Mouse (Mus musculus): ENCODE results near the gene Cntnap1.

Gene Cntnap1

DNA sequence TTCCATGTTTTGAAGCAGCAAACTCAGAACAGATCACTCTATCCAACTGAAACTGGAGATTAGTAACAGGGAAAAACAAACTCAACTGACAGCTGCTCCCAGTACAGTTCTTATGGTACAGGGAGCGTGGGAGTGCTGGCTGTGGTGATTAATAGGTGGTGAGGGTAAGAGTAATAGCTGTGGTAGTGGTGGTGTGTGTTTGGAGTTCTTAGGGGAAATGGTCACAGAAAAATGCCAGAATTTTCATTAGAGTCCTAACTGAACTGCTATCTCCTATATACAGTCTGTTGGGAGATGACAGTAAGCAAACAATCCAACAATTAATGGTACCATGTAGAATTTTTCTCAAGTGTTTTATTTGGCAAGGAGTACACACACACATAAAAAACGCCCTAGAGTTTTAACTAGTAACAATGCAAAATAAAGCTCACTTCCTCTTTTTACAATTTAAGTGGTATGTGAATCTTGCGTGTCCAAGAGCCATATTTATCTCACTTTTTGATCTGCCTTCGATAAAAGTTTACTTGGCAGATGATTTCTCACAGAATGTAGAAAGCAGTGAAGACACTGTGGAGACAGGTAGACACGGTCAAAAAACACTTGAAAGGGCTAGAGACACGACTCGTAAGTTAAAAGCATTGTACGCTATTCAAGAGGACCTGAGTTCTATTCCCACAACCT lies 51.1 kb downstream of the Cntnap1 start:
- DNase-seq (ENCODE audit: low spot score), result no peak

- DNase-seq (ENCODE audit: low spot score), result no peak
These were observed 54.0 kb downstream of the Cntnap1 start for GRCm38 (mm10) chr11:101224337-101224736.

GRCm38 (mm10) chr11:101225331-101226064 lies 55.2 kb downstream of the Cntnap1 start:
- no peak for DNase-seq (ENCODE audit: low spot score)

GRCm38 (mm10) chr11:101226065-101226701 lies 55.9 kb downstream of the Cntnap1 start, which contains the start of gene Ezh1:
Ezh1 (minus strand) TSS chr11:101226463.
- DNase-seq (ENCODE audit: low spot score), result peak; percentile 91

- no peak for DNase-seq (ENCODE audit: low spot score)
These were observed 59.1 kb downstream of the Cntnap1 start for GRCm38 (mm10) chr11:101229361-101229900.

DNA sequence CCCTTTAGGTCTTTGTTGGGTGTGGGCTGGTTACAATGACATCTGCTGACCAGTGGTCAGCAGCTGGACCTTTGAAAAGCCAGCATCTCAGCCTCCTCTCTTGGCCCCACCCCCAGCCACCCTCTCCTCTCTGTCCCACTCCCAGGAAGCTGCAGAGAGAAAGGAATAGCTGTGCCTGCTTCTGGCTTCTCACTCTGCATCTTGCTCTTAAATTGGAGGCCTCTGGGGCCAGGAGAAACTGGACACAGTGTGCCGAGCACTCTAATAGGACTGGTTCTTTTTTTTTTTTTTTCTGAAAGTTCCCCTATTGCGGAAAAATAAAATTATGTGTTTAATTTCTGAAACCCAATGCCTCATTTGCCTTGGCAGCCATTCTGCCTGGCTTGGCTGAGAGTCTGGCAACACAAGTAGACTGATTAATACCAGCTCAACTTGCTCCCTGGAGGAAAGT lies 59.8 kb downstream of the Cntnap1 start:
- DNase-seq (ENCODE audit: low spot score), result no peak

DNA sequence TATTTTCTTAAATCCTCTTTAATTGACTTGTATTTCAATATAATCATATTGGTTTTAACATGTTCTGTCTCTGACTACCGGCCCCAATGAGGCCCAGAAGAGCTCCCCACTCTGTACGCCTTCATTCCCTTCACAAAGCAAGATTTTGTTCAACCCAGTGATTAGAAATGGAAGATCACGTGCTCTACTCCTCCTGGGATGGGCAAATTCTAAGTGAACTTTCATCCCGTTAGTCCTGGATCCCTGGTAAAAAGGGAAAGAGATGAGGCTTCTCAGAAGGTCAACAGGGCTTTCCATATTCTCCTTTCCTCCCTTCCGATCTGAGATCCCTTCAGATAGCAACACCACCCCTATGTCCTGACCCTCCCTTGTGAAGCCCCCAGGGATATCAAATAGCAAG lies 60.2 kb downstream of the Cntnap1 start:
- no peak for DNase-seq (ENCODE audit: low spot score)

GRCm38 (mm10) chr11:101230991-101231871 lies 60.9 kb downstream of the Cntnap1 start:
- DNase-seq (ENCODE audit: low spot score), result no peak

DNA sequence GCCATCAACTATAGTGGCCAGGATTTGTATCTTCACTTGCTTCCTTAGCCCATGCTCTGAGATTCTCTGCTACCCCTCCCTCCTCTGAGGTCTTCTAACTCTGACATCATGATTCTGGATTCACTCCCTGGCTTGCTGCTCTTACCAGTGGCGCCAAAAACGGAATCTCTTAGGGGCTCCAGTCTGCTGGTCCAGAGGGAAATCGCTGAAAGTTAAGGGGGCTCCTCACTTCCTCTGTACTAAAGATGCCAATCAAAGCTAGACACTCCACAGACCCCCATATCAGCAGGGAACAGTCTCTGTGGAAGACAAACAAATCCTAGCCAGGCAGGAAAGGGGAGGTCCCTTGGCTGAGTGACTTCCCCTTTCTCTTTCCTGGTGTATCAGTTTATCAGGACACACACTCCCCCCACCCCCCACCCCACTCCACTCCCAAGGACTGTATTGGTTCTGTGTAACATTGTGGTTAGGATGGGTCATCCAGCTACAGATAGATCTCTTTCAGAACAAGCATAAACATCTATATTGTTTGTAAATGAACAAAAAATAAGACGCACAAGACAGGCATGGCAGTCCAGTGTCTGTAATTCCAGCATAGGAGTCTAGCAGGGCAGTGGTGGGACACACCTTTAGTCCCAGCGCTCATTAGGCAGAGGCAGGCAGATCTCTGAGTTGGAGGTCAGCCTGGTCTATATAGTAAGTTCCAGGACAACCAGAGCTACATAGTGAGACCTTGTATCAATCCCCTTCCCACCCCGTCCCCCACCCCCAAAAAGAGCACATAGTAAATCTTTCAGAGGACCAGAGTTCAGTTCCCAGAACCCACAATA lies 61.9 kb downstream of the Cntnap1 start:
- DNase-seq (ENCODE audit: low spot score), result no peak

GRCm38 (mm10) chr11:101233240-101233639 lies 62.9 kb downstream of the Cntnap1 start:
- DNase-seq (ENCODE audit: low spot score), result no peak

DNA sequence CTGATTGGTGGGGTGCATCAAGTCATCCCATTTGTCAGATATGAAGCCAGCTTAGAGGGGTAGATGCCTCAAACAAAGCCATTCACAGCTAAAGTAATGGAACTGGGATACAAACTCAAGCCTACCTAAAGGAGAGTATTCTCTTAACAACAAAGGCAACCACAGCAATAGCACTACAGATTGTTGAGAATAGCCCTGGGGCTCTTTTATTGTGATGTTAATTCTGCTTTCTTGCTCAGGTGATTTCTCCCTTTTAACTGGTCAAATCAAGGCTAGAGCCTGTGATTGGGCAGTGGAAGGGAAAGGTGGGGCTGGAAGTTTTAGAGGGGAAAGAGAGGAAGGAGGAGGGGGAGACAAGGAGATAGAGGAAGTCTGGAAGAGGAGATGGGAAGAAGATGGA lies 63.8 kb downstream of the Cntnap1 start:
- no peak for DNase-seq (ENCODE audit: low spot score)

- DNase-seq (ENCODE audit: low spot score), result no peak
These were observed 65.1 kb downstream of the Cntnap1 start for GRCm38 (mm10) chr11:101235429-101235828.

GRCm38 (mm10) chr11:101236782-101237181 lies 66.5 kb downstream of the Cntnap1 start:
- no peak for DNase-seq (ENCODE audit: low spot score)

- DNase-seq (ENCODE audit: low spot score), result no peak
These were observed 67.8 kb downstream of the Cntnap1 start for GRCm38 (mm10) chr11:101238071-101238647.
